Mouse (Mus musculus) 3T3-L1 (cell line): ENCODE measurements around the gene Trp53inp2.

Source experiments
- DNase-seq: peaks from one replicate; pipeline ENCODE4 v3.0.0-alpha.2; 2015; ENCODE audit warnings: low read depth, low spot score

The Trp53inp2 gene

DNA sequence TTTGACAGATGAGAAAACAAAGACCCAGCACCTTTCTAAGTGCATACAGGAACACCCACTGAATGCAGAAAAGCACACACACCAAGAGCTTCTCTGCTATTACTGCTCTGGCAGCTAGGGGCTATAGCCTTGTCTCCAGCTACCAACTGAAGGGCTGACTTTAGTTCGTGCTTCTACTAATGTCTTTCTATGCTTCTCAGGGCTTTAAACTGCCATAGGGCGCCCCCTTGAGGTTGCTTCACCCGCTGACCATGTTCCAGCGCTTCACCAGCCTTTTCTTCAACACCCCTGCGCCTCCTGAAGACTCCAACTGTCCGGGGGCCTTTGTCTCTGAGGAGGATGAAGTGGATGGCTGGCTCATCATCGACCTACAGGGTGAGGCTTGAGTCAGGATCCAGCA, 4.2 kb downstream of the Trp53inp2 start:
- DNase-seq, result peak; percentile 93

- no peak for DNase-seq
These were observed 5.1 kb downstream of the Trp53inp2 start for GRCm38 (mm10) chr2:155385731-155386533.

DNA sequence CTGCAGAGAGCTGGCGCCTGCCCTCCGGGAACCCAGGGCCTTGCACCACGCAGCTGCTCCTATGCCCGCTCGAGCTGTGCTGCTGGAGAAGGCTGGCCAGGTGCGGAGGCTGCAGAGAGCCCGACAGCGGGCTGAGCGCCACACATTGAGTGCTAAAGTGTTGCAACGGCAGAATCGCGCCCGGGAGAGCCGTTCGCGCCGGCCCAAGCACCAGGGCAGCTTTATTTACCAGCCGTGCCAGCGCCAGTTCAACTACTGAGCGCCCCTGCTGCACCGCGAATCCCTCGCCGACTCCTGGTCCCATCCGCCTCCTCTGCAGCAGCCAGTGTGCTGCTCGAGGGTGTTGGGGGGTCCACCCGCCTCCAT, 5.7 kb downstream of the Trp53inp2 start:
- no peak for DNase-seq

DNA sequence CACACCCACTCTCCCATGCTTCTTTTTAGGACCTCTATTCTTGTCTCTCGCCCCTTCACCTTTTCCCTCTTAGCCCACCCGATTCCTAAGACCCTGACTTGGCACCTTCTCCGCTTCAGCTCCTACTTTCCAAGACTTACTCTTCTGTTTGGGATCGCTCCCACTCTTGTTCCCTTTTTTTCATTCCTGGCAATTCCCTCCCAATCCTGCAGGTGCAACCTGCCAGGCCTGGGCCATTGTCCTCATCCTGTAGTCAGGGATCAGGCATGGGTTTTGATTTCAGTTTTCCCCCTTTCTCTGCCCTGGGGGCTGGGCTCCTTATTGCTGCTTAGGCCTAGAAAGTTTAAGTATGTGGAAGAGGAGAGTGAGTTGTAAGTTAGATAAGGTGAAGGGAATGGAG, 6.2 kb downstream of the Trp53inp2 start:
- DNase-seq, result no peak

DNA sequence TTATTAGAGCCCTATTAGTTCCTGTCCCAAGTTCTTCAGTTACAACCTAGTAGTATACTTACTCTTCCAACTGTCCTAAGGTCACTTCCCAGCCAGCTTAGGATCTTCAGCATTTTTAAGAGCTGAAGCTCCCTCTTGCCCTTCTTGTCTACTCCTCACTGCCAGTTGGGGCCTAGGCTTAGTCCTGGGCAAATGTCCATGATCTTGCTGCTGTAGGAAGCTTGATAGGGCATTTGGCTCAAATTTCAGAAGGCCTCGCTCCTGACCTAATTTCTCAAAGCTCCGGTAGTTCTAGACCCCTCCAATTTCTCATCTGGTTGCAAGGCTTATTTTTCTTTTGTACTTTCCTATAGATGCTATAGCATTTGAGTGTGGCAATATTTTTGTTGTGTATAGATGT, 7.7 kb downstream of the Trp53inp2 start:
- DNase-seq, result no peak

- DNase-seq, result no peak
These were observed 13.7 kb downstream of the Trp53inp2 start for GRCm38 (mm10) chr2:155394586-155394985.

DNA sequence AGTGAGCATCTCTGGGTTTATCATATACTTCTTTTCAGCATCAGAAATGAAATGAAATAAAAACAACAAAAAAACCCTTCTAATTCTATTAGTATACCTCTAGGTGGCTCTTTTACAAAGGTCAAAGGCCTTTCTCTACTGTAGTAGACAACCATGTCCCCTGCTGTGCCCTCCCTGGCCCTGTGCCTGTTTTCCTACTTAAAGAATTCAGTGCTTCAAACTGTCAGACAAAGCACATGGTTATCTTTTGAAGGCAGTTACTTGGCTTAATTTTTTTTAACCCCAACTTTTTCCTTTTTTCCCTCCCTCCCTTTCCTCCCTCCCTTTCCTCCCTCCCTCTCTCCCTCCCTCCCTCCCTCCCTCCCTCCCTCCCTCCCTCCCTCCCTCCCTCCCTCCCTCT, 19.4 kb downstream of the Trp53inp2 start:
- peak; percentile 29 for DNase-seq

DNA sequence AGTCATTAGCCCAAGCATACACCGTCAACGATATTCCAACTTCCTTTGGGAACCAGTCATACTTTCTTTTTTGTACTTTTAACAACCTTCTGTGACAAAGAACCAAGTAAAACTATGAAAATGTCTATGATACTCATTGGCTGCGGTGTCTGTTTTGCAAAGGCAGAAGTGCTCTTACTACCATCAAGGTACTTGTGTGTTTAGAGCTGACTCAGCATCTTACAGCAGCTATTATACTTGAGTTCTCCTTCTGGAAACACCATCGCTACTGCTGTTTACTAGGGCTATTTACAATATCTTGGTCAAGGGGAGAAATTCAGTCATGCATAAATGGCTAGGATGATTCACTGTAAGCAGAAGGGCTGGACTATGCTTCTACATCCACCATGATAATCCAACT, 21.1 kb downstream of the Trp53inp2 start:
- DNase-seq, result no peak

DNA sequence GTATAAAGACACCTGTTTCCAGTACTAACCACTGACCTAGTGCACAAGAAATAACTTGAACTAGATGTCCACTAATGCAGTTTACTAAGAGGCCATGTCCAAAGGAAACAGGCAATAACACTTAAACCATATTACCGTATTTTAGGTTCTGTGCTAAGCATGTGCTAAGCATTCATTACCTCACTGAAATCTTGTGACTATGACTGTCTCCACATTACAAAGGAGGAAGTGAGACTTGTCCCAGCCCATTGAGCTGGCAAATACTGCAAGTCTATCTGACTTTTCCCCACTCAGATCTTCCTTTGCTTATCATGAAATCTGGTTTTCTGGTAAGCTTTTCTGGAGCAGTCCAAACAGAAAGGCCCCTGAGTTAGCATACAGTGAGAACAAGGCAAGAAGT, 23.8 kb downstream of the Trp53inp2 start:
- no peak for DNase-seq

DNA sequence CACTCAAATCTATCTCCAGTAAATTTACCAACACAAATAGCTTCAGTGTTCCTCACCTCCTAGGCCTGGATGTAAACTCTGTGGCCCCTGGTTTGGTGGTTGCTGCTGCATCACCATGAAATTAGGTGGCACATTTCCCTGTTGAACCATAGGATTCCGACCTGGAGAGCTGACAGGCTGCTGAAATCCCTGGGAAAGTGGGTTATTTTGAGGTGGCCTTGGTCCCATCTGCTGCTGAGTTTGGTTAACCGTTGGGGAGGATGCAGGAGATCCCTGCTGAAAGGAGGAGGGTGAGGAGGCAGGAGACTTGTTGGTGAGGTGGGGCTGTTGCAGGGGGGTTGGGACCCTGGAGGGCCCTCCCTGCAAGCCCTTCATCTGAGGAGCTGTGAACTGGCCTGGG, 40.1 kb downstream of the Trp53inp2 start:
- no peak for DNase-seq

GRCm38 (mm10) chr2:155436445-155436844, 55.6 kb downstream of the Trp53inp2 start:
- DNase-seq, result peak; percentile 60
